Mouse (Mus musculus): Measurements from ENCODE around the gene Izumo1r. TPM values are rescaled to one million over a fixed set of nuclear protein-coding genes. Genes with fewer than 3 reads are reported as not detected.

Gene Izumo1r
- total RNA-seq, 2 experiments from 2014 or later = not detected

GRCm38 (mm10) chr9:14870377-14870776 is 33.4 kb downstream of the Izumo1r start:
- intact Hi-C loops (cut with DNase I) = no loop called here
- DNase-seq = no peak

GRCm38 (mm10) chr9:14868326-14868725 is 35.4 kb downstream of the Izumo1r start:
- intact Hi-C loops (cut with DNase I) = loop anchor here (10.0 kb wide), 1 partner anchor 346 kb away; no protein-coding TSS in a partner anchor
- DNase-seq = no peak

GRCm38 (mm10) chr9:14866957-14867356 is 36.8 kb downstream of the Izumo1r start:
- peak; percentile 56 to 62 for DNase-seq
- intact Hi-C loops (cut with DNase I) = loop anchor here (1.0 to 10.0 kb wide), 2 partner anchors 148 to 348 kb away; no protein-coding TSS in a partner anchor

DNA sequence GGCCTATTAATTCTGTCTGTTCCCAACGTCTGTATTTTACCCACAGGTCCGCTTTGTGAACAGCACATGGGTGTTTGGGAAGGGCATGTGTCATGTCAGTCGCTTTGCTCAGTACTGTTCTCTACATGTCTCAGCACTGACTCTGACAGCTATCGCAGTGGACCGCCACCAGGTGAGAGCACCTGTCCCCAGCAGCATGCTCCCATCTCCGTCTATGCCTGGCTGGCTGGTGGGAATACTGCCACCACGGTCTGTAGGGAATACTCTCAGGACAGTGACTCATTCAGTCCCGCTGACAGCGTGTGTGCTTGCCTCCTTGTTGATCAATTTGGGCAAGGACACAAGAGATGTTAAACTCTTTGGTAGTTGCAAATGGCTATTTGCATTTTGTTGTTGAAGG is 39.0 kb downstream of the Izumo1r start:
- no peak for DNase-seq
- intact Hi-C loops (cut with DNase I) = loop anchor here (10.0 kb wide), 1 partner anchor 350 kb away; no protein-coding TSS in a partner anchor

DNA sequence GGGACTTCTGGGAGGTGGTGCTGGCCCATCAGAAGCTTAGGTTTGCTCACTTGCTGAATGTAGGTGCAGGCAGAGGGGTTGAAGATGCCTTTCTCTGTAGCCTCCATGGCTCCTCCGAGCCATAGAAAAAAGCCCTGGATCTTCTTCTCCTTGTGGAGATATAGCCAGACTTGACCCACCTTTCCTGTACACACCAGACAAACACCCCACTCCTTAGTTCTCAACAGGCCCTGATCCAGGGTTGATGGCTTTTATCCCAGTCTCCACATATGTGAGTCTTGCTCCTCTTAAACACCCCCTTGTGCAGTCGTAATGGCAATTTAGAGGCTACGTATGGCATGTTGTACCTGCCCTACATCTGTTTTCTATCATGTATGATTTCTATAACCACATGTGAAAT is 40.6 kb downstream of the Izumo1r start:
- intact Hi-C loops (cut with DNase I) = loop anchor here (10.0 kb wide), 1 partner anchor 352 kb away; no protein-coding TSS in a partner anchor
- DNase-seq = no peak

- intact Hi-C loops (cut with DNase I) = loop anchor here (10.0 kb wide), 1 partner anchor 355 kb away; no protein-coding TSS in a partner anchor
- DNase-seq = peak; percentile 12 to 15
Observed at GRCm38 (mm10) chr9:14859868-14860639, 43.7 kb downstream of the Izumo1r start, which contains the start of gene Gpr83. Gpr83 (plus strand) TSS chr9:14860210.

- intact Hi-C loops (cut with DNase I) = no loop called here
Observed at GRCm38 (mm10) chr9:14858782-14859181, 45.0 kb downstream of the Izumo1r start.

DNA sequence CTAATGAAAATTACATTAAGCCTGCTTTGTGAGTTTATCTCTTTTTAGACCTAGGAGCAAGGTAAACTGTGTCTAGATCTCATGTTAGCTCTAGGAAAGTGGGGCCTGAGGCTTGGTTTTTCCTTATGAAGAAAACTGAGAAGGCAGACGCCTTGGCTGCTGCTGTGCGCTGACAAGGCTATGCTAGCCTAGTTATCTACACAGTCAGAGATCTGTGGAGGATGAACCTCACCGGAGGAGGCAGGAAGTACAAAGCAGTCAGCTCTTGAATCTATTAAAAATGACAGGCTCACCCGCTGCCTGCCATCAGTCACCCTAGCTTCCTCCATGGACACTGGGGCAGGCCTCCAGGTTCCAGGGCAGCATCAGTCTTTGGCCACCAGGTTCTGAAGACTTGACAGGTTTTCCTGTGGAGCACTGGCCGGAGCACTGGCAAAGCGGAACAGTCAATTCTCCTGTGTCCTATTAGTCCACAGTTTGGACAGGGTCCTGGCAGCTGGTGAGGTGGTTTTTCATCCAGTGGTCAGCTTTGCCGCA is 45.5 kb downstream of the Izumo1r start:
- DNase-seq = no peak
- intact Hi-C loops (cut with DNase I) = no loop called here

More at GRCm38 (mm10) chr9:14858782-14859181, 45.0 kb downstream of the Izumo1r start:
- DNase-seq = no peak

GRCm38 (mm10) chr9:14856922-14857654 is 46.7 kb downstream of the Izumo1r start:
- intact Hi-C loops (cut with DNase I) = no loop called here
- DNase-seq = peak in 1 of 2 experiments; percentile 10

GRCm38 (mm10) chr9:14854585-14854984 is 49.2 kb downstream of the Izumo1r start:
- intact Hi-C loops (cut with DNase I) = no loop called here
- no peak for DNase-seq

- intact Hi-C loops (cut with DNase I) = no loop called here
- DNase-seq = no peak
Observed at GRCm38 (mm10) chr9:14848267-14848935, 55.3 kb downstream of the Izumo1r start.

DNA sequence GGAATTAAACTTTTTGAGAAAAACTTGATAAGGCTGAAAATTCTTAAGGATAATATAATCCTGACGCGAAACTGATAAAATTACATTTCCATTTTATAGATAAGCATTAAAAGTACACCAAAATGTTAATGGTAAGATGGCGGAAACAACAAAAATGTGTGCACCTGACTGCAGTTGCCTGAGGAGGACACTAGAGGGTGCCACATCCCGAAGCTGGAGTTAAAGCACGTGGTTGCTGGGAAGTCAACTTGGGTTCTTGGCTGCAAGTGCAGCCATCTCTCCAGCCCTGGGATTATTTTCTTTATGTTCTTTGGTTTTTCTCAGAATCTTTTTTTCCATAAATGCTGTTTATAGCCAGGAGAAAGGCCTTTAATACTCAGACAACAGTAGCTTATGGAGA is 57.3 kb downstream of the Izumo1r start:
- intact Hi-C loops (cut with DNase I) = no loop called here
- peak in 1 of 2 experiments; percentile 20 for DNase-seq

GRCm38 (mm10) chr9:14843901-14844300 is 59.8 kb downstream of the Izumo1r start:
- DNase-seq = no peak
- intact Hi-C loops (cut with DNase I) = no loop called here

DNA sequence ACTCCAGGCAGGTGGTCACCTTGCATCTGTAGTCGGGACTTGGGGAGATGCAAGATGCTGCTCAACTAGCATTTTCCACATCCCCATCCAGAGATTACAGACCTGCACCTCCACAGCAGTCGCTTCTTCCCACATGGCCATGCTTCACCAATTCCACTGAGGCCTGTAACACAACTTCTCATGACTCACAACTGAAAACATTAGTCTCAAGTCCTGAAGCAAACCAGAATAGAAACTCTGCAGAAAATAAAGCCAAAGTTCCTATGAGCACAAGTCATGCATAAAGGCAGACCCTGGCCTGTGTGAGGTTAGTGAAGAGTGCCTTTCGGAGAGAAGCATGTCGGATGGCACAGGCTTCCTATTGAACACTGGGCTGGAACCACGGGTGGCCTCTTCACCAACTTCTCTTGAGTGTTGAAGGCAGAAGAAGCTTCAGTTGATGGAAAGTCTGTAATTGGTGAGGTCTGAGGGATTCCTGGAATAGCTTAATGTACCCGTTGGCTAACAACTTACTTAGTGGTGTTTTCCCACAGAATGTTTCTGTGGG is 60.4 kb downstream of the Izumo1r start:
- no peak for DNase-seq
- intact Hi-C loops (cut with DNase I) = no loop called here

DNA sequence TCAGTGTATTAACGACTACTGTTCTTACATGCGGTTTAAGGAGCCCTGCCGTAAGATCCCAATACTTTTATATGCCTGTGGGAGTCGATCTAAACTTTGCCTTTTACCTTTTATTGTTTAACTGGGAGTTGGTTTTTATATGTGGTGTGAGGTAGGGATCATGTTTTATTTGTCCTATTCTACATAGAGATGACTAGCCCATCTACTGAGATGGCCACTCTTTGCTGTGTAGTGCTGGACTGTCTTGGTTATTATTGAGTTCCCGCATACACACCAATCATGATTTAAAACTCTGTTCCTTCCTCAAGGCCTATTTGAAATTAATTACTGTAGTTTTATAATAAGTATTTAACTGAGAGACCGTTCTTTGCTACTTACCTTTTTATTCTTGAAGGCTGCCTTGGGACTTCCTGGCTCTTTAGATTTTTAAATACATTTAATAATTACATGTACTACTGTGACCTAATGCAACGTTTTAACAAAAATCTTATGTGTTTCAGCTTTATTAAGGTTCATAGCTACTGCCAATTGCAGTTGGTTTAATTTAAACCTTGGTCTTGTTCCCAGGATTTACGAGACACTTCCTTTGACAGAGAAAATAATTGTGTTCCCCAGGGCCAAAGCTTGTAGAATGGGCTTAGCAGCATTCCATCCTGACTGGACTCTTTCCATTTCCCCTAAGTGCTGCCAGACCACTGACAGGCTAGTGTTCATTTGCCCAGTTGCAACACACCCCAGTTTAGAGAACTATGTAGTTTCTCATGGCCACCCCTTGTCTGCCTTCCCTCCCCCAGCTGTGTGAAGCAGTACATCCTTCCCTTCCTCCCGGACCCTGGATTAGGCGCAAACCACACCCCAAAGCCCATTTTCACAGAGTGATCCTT is 61.6 kb downstream of the Izumo1r start:
- intact Hi-C loops (cut with DNase I) = no loop called here
- DNase-seq = peak; percentile 56 to 61

DNA sequence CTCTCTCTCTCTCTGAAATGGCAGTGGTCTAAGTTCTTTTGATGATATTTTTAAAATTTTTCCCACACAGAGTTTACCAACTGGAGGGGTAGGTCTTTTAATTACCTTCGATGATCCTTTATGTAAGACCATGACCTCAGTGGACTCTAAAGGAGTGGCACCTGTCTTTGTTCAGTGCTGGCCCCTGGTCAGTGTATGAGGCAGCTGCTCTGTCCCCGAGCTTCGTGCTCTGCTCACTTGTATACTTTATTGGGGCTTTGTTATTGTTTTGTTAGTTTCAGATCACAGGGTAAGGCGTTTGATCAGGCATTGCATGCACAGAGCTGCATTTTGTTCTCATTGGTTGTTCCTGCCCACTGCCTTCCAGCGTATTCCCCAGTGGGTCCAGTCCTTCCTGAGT is 63.8 kb downstream of the Izumo1r start:
- no peak for DNase-seq
- intact Hi-C loops (cut with DNase I) = no loop called here

DNA sequence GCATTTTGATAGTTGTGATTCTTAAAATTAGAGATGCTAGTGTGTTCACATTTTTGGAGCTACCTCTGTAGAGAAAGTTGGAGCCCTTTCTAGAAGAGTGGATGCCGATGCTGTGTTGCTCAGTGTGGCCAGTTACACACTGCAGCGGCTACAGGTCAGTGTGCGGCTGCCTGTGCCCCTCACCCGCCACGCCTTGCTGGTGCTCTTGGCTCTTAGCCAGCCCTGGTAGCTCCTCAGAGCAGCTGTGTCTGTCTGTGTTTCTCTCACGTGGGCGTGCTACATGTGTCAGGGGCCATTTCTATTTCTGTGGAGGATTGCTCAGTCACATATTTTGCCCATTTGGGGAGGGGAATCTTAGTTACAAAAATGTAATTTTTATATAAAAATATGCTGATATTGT is 64.2 kb downstream of the Izumo1r start:
- intact Hi-C loops (cut with DNase I) = no loop called here
- DNase-seq = peak; percentile 33 to 37
